Mouse (Mus musculus): Measurements from ENCODE around the gene Tnfrsf12a. TPM values are rescaled to one million over a fixed set of nuclear protein-coding genes. Genes with fewer than 3 reads are reported as not detected.
A peak's percentile ranks its signal among the peaks of the same experiment; 100 is the strongest.

The Tnfrsf12a gene
- polyA plus RNA-seq, 1 experiment from 2014 or later, result 2.5 TPM

GRCm38 (mm10) chr17:23645894-23646293 lies 31.4 kb downstream of the Tnfrsf12a start:
- Histone ChIP-seq H3K9me3 (ENCODE audit: control insufficient read depth, low read length) (no peaks in the 10 kb centered on the region), H3K36me3 (ENCODE audit: control insufficient read depth, insufficient read depth, low read length) (no peaks in the 10 kb centered on the region), H3K4me1 (replicated peaks; ENCODE audit: control insufficient read depth, insufficient read depth, low read length) (peaks cover 2% of the 10 kb centered on the region; the same call in 1 of the 2 replicates), H3K4me2 (ENCODE audit: low read depth, low read length, severe bottlenecking) (no peak overlapping the region), H3K9ac (ENCODE audit: low read length) (no peak overlapping the region), H3K4me3 (ENCODE audit: low read depth, low read length) (no peak overlapping the region), H3K27ac (ENCODE audit: low read depth, low read length) (no peak overlapping the region), H3K27me3 (ENCODE audit: control insufficient read depth, insufficient read depth, low read length) (peaks cover 8% of the 10 kb centered on the region; the same call in 1 of the 2 replicates)
- 27% methylated on average over 10 of the region's 10 CpGs for WGBS
- DNase-seq (ENCODE audit: low spot score) (no peak), ATAC-seq (replicated peaks; ENCODE audit: low FRiP score) (no peak)

- H3K9ac ChIP-seq (ENCODE audit: low read length), result peak within 1 kb of the TSS; percentile 48
- peaks cover 2% of the 10 kb centered on the region; the same call in 1 of the 2 replicates for H3K4me1 ChIP-seq (replicated peaks; ENCODE audit: control insufficient read depth, insufficient read depth, low read length)
- WGBS, result under 1% methylated on average over 58 of the region's 58 CpGs
- H3K4me3 ChIP-seq (ENCODE audit: low read depth, low read length), result peak within 1 kb of the TSS; percentile 37
- H3K27me3 ChIP-seq (ENCODE audit: control insufficient read depth, insufficient read depth, low read length), result peaks cover 8% of the 10 kb centered on the region; the same call in 1 of the 2 replicates
- DNase-seq (ENCODE audit: low spot score), result peak; percentile 61
- no peaks in the 10 kb centered on the region for H3K9me3 ChIP-seq (ENCODE audit: control insufficient read depth, low read length)
- ATAC-seq (replicated peaks; ENCODE audit: low FRiP score), result peak; percentile 53
- H3K27ac ChIP-seq (ENCODE audit: low read depth, low read length), result no peak within 1 kb of the TSS
- H3K36me3 ChIP-seq (ENCODE audit: control insufficient read depth, insufficient read depth, low read length), result no peaks in the 10 kb centered on the region
- peak within 1 kb of the TSS; percentile 51 for H3K4me2 ChIP-seq (ENCODE audit: low read depth, low read length, severe bottlenecking)
These were observed 32.4 kb downstream of the Tnfrsf12a start, which contains the start of gene Mmp25 for GRCm38 (mm10) chr17:23644613-23645495. Gene Mmp25, minus strand, starts transcription at chr17:23645277.

DNA sequence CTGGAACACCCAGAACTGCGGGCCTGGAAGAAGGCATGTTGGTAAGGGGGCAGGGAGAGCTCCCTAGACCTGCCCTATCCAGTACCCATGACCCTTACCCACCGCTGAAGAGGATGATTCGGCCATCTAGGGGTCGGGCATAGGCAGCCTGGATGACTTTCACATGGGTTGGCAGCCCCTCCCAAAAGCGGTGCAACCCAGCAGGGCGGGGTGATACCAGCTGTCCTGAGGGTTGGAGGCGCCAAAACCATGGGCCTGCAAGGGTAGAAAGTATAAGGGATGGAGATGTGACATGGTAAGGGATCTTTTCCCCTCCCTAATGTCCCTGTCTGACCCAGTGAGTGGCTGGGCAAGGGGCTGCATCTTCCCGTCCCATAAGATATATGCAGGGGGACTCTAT lies 46.0 kb downstream of the Tnfrsf12a start:
- 0 out of 2 replicates have a peak, but pooled peaks have one; percentile 42 for ATAC-seq (replicated peaks; ENCODE audit: low FRiP score)

GRCm38 (mm10) chr17:23630195-23631020 lies 46.9 kb downstream of the Tnfrsf12a start:
- Histone ChIP-seq H3K4me1 (replicated peaks; ENCODE audit: control insufficient read depth, insufficient read depth, low read length) (no peaks in the 10 kb centered on the region), H3K9me3 (ENCODE audit: control insufficient read depth, low read length) (no peaks in the 10 kb centered on the region), H3K27ac (ENCODE audit: low read depth, low read length) (no peak overlapping the region), H3K4me3 (ENCODE audit: low read depth, low read length) (no peak overlapping the region), H3K4me2 (ENCODE audit: low read depth, low read length, severe bottlenecking) (peak overlapping the region; percentile 36; the same call in 1 of the 2 replicates), H3K9ac (ENCODE audit: low read length) (peak overlapping the region; percentile 39; the same call in 1 of the 2 replicates), H3K36me3 (ENCODE audit: control insufficient read depth, insufficient read depth, low read length) (no peaks in the 10 kb centered on the region), H3K27me3 (ENCODE audit: control insufficient read depth, insufficient read depth, low read length) (no peaks in the 10 kb centered on the region)
- WGBS, result 15% methylated on average over 22 of the region's 22 CpGs
- DNase-seq (ENCODE audit: low spot score) (peak; percentile 86), ATAC-seq (replicated peaks; ENCODE audit: low FRiP score) (peak; percentile 85)

More for the DNA sequence above, 46.0 kb downstream of the Tnfrsf12a start:
- H3K9ac ChIP-seq (ENCODE audit: low read length), result no peak overlapping the region
- no peak overlapping the region for H3K4me2 ChIP-seq (ENCODE audit: low read depth, low read length, severe bottlenecking)
- no peaks in the 10 kb centered on the region for H3K36me3 ChIP-seq (ENCODE audit: control insufficient read depth, insufficient read depth, low read length)
- H3K4me1 ChIP-seq (replicated peaks; ENCODE audit: control insufficient read depth, insufficient read depth, low read length), result no peaks in the 10 kb centered on the region
- H3K27me3 ChIP-seq (ENCODE audit: control insufficient read depth, insufficient read depth, low read length), result no peaks in the 10 kb centered on the region
- H3K4me3 ChIP-seq (ENCODE audit: low read depth, low read length), result no peak overlapping the region
- no peak for DNase-seq (ENCODE audit: low spot score)
- no peaks in the 10 kb centered on the region for H3K9me3 ChIP-seq (ENCODE audit: control insufficient read depth, low read length)
- H3K27ac ChIP-seq (ENCODE audit: low read depth, low read length), result no peak overlapping the region
- WGBS, result 89% methylated on average over 8 of the region's 8 CpGs

GRCm38 (mm10) chr17:23627813-23628212 lies 49.5 kb downstream of the Tnfrsf12a start:
- Histone ChIP-seq H3K4me2 (ENCODE audit: low read depth, low read length, severe bottlenecking) (no peak overlapping the region), H3K36me3 (ENCODE audit: control insufficient read depth, insufficient read depth, low read length) (no peaks in the 10 kb centered on the region), H3K9ac (ENCODE audit: low read length) (no peak overlapping the region), H3K27ac (ENCODE audit: low read depth, low read length) (no peak overlapping the region), H3K9me3 (ENCODE audit: control insufficient read depth, low read length) (no peaks in the 10 kb centered on the region), H3K4me3 (ENCODE audit: low read depth, low read length) (no peak overlapping the region), H3K4me1 (replicated peaks; ENCODE audit: control insufficient read depth, insufficient read depth, low read length) (no peaks in the 10 kb centered on the region), H3K27me3 (ENCODE audit: control insufficient read depth, insufficient read depth, low read length) (no peaks in the 10 kb centered on the region)
- DNase-seq (ENCODE audit: low spot score) (no peak), ATAC-seq (replicated peaks; ENCODE audit: low FRiP score) (no peak)
- 39% methylated on average over 7 of the region's 7 CpGs for WGBS

Other genes with a start within 250 kb of the Tnfrsf12a start
- not detected in 2 replicates for gene Vmn2r117, start 197.8 kb downstream of the Tnfrsf12a start, polyA plus RNA-seq (2014; fragmentation: Nextera tagmentation; extraction: Ambion mirVana)
- gene Zfp213, start 113.2 kb downstream of the Tnfrsf12a start, polyA plus RNA-seq (2014; fragmentation: Nextera tagmentation; extraction: Ambion mirVana), result 28.1 and 29.9 TPM in 2 replicates
- 19.2 and 20.5 TPM in 2 replicates for gene Zfp13, start 78.0 kb downstream of the Tnfrsf12a start, polyA plus RNA-seq (2014; fragmentation: Nextera tagmentation; extraction: Ambion mirVana)
- 0.16 and 0.27 TPM in 2 replicates for gene Zscan10, start 76.6 kb downstream of the Tnfrsf12a start, polyA plus RNA-seq (2014; fragmentation: Nextera tagmentation; extraction: Ambion mirVana)
- gene Mmp25, start 32.2 kb downstream of the Tnfrsf12a start, polyA plus RNA-seq (2014; fragmentation: Nextera tagmentation; extraction: Ambion mirVana), result 0.41 and 1.0 TPM in 2 replicates
- 0.35 and 0.53 TPM in 2 replicates for gene Bicdl2, start 17.0 kb downstream of the Tnfrsf12a start, polyA plus RNA-seq (2014; fragmentation: Nextera tagmentation; extraction: Ambion mirVana)
- 38.3 and 40.3 TPM in 2 replicates for gene Hcfc1r1, start 3.9 kb downstream of the Tnfrsf12a start, polyA plus RNA-seq (2014; fragmentation: Nextera tagmentation; extraction: Ambion mirVana)
- 54.0 and 56.6 TPM in 2 replicates for gene Thoc6, start 3.6 kb downstream of the Tnfrsf12a start, polyA plus RNA-seq (2014; fragmentation: Nextera tagmentation; extraction: Ambion mirVana)
- gene Cldn6, start 1.8 kb upstream of the Tnfrsf12a start, polyA plus RNA-seq (2014; fragmentation: Nextera tagmentation; extraction: Ambion mirVana), result 8.7 and 9.7 TPM in 2 replicates
- gene Cldn9, start 6.6 kb upstream of the Tnfrsf12a start, polyA plus RNA-seq (2014; fragmentation: Nextera tagmentation; extraction: Ambion mirVana), result 4.8 and 6.6 TPM in 2 replicates
- gene 1520401A03Rik, start 45.3 kb upstream of the Tnfrsf12a start, polyA plus RNA-seq (2014; fragmentation: Nextera tagmentation; extraction: Ambion mirVana), result not detected in 2 replicates
- gene Pkmyt1, start 48.9 kb upstream of the Tnfrsf12a start, polyA plus RNA-seq (2014; fragmentation: Nextera tagmentation; extraction: Ambion mirVana), result 61.3 and 62.9 TPM in 2 replicates
- gene Paqr4, start 63.4 kb upstream of the Tnfrsf12a start, polyA plus RNA-seq (2014; fragmentation: Nextera tagmentation; extraction: Ambion mirVana), result 26.5 and 28.8 TPM in 2 replicates
- 2.2 and 2.6 TPM in 2 replicates for gene Kremen2, start 68.4 kb upstream of the Tnfrsf12a start, polyA plus RNA-seq (2014; fragmentation: Nextera tagmentation; extraction: Ambion mirVana)
- 167 and 174 TPM in 2 replicates for gene Flywch1, start 94.1 kb upstream of the Tnfrsf12a start, polyA plus RNA-seq (2014; fragmentation: Nextera tagmentation; extraction: Ambion mirVana)
- gene Flywch2, start 108.6 kb upstream of the Tnfrsf12a start, polyA plus RNA-seq (2014; fragmentation: Nextera tagmentation; extraction: Ambion mirVana), result 22.0 and 28.7 TPM in 2 replicates
- 541 and 559 TPM in 2 replicates for gene Srrm2, start 113.1 kb upstream of the Tnfrsf12a start, polyA plus RNA-seq (2014; fragmentation: Nextera tagmentation; extraction: Ambion mirVana)
- 1,038 and 1,041 TPM in 2 replicates for gene Elob, start 151.7 kb upstream of the Tnfrsf12a start, polyA plus RNA-seq (2014; fragmentation: Nextera tagmentation; extraction: Ambion mirVana)
- not detected in 2 replicates for gene Prss33, start 158.6 kb upstream of the Tnfrsf12a start, polyA plus RNA-seq (2014; fragmentation: Nextera tagmentation; extraction: Ambion mirVana)
- not detected in 2 replicates for gene Prss32, start 166.4 kb upstream of the Tnfrsf12a start, polyA plus RNA-seq (2014; fragmentation: Nextera tagmentation; extraction: Ambion mirVana)
- gene Prss41, start 166.7 kb upstream of the Tnfrsf12a start, polyA plus RNA-seq (2014; fragmentation: Nextera tagmentation; extraction: Ambion mirVana), result 2.1 and 2.6 TPM in 2 replicates
- not detected in 2 replicates for gene Prss21, start 190.6 kb upstream of the Tnfrsf12a start, polyA plus RNA-seq (2014; fragmentation: Nextera tagmentation; extraction: Ambion mirVana)
- not detected in 2 replicates for gene Dcpp1, start 203.4 kb upstream of the Tnfrsf12a start, polyA plus RNA-seq (2014; fragmentation: Nextera tagmentation; extraction: Ambion mirVana)
- not detected in 2 replicates for gene Dcpp2, start 203.4 kb upstream of the Tnfrsf12a start, polyA plus RNA-seq (2014; fragmentation: Nextera tagmentation; extraction: Ambion mirVana)
- not detected in 2 replicates for gene Dcpp3, start 240.0 kb upstream of the Tnfrsf12a start, polyA plus RNA-seq (2014; fragmentation: Nextera tagmentation; extraction: Ambion mirVana)

All from forebrain, embryonic 11.5 days (tissue).